Mouse (Mus musculus): Measurements from ENCODE around the gene Olfr62.
A peak's percentile ranks its signal among the peaks of the same experiment; 100 is the strongest.

GRCm38 (mm10) chr4:118645234-118645633 is 13.5 kb upstream of the Olfr62 start:
- peak; percentile 84 for TF ChIP-seq CTCF (IDR thresholded peaks at IDR 0.05)
- no peak for TF ChIP-seq EP300 (IDR thresholded peaks at IDR 0.05)

Data from lung, postnatal 0 days (tissue).